Mouse (Mus musculus): ENCODE data around the gene Vcam1. TPM values are rescaled to one million over a fixed set of nuclear protein-coding genes. Genes with fewer than 3 reads are reported as not detected.

The Vcam1 gene
- polyA plus RNA-seq, 2 experiments = 66.7 to 162 TPM

DNA sequence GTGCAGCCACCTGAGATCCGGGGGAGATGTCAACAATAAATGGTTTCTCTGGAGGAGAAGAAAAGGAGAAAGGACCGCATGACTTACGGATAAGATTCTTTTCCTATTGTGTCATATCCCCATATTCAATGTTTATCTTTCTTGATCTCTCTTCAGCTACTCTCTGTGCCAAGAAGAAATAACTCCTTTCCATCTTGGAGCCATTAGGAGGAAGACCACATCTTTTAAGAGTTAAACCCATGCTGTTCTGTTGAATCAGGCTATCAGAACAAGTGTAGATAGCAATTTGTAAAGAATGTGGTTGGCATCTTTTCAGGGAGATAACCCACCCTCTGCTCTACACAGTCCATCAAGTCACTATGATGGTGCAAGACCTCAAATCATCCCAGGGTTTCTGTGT, 8.5 kb downstream of the Vcam1 start:
- WGBS = 91% methylated on average over 3 of the region's 3 CpGs
- no peak for TF ChIP-seq POLR2A (IDR thresholded peaks at IDR 0.05; ENCODE audit: borderline replicate concordance, extremely low read depth, insufficient read depth, insufficient read length)
- Histone ChIP-seq H3K4me3 (replicated peaks; ENCODE audit: low read length) (no peak overlapping the region), H3K9ac (ENCODE audit: low read depth, low read length, severe bottlenecking) (no peak overlapping the region), H3K9me3 (ENCODE audit: control insufficient read depth, low read length) (no peaks in the 10 kb centered on the region), H3K4me1 (ENCODE audit: control insufficient read depth, insufficient read depth, low read length) (peaks cover 6% of the 10 kb centered on the region; the same call in 1 of the 2 replicates), H3K27ac (replicated peaks; ENCODE audit: low read depth, low read length) (no peak overlapping the region), H3K4me2 (replicated peaks; ENCODE audit: low read depth, low read length, severe bottlenecking) (no peak overlapping the region), H3K36me3 (ENCODE audit: control insufficient read depth, insufficient read depth, low read length) (peaks cover 41% of the 10 kb centered on the region), H3K27me3 (ENCODE audit: control insufficient read depth, insufficient read depth, low read length) (no peaks in the 10 kb centered on the region)
- ATAC-seq (ENCODE audit: low FRiP score, low read depth) = no peak
- peak; percentile 25 for DNase-seq (ENCODE audit: low spot score)

DNA sequence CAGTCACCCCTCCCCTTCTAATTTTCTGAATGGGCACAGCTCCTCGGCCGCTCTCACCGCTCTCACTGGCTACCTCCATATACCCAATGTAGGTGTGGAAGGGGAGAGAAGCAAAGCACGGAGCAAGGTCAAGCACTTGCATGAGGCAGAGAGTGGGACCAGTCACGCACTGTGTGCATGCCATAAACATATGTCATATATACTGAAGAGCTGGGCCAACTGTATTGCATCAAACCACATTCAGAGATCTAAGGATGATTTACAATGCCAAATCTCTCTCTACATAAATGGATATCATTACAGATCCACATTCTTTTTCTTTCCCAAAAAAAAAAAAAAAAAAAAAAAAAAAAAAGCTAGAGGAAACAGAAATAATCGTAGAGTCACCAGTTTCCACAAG, 9.1 kb downstream of the Vcam1 start:
- WGBS = 84% methylated on average over 6 of the region's 6 CpGs
- H3K9me3 ChIP-seq (ENCODE audit: control insufficient read depth, low read length) = no peaks in the 10 kb centered on the region
- no peaks in the 10 kb centered on the region for H3K27me3 ChIP-seq (ENCODE audit: control insufficient read depth, insufficient read depth, low read length)
- no peak overlapping the region for H3K27ac ChIP-seq (replicated peaks; ENCODE audit: low read depth, low read length)
- ATAC-seq (ENCODE audit: low FRiP score, low read depth) (no peak), DNase-seq (ENCODE audit: low spot score) (no peak)
- peaks cover 6% of the 10 kb centered on the region; the same call in 1 of the 2 replicates for H3K4me1 ChIP-seq (ENCODE audit: control insufficient read depth, insufficient read depth, low read length)
- peaks cover 47% of the 10 kb centered on the region for H3K36me3 ChIP-seq (ENCODE audit: control insufficient read depth, insufficient read depth, low read length)
- no peak overlapping the region for H3K4me2 ChIP-seq (replicated peaks; ENCODE audit: low read depth, low read length, severe bottlenecking)
- no peak for TF ChIP-seq POLR2A (IDR thresholded peaks at IDR 0.05; ENCODE audit: borderline replicate concordance, extremely low read depth, insufficient read depth, insufficient read length)
- no peak overlapping the region for H3K4me3 ChIP-seq (replicated peaks; ENCODE audit: low read length)
- no peak overlapping the region for H3K9ac ChIP-seq (ENCODE audit: low read depth, low read length, severe bottlenecking)

DNA sequence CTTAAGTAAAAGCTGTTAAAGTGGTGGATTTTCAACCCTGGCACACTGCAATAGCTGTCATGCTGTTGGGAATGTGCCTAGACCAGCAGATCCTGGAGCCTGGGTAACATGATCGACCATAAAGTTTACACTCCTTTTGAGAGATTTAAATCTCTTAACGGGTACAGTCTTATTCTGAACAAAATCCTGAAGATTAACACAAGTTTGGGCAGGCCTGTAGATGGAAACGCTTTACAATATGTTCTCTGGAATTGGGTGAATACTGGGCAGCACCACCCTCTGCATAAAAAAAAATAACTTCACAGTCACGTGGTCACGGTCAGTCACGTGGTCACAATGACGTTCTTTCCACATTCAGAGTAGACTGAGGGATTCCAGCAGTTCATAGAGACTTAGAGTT, 10.3 kb downstream of the Vcam1 start:
- peak; percentile 71 for ATAC-seq (ENCODE audit: low FRiP score, low read depth)
- H3K36me3 ChIP-seq (ENCODE audit: control insufficient read depth, insufficient read depth, low read length) = peaks cover 42% of the 10 kb centered on the region
- peak overlapping the region; percentile 38 for H3K4me2 ChIP-seq (replicated peaks; ENCODE audit: low read depth, low read length, severe bottlenecking)
- peak; percentile 64 for DNase-seq (ENCODE audit: low spot score)
- H3K4me1 ChIP-seq (ENCODE audit: control insufficient read depth, insufficient read depth, low read length) = peaks cover 16% of the 10 kb centered on the region
- no peaks in the 10 kb centered on the region for H3K9me3 ChIP-seq (ENCODE audit: control insufficient read depth, low read length)
- no peaks in the 10 kb centered on the region for H3K27me3 ChIP-seq (ENCODE audit: control insufficient read depth, insufficient read depth, low read length)
- H3K27ac ChIP-seq (replicated peaks; ENCODE audit: low read depth, low read length) = 0 out of 2 replicates have a peak overlapping the region, but pooled peaks have one; percentile 15
- TF ChIP-seq POLR2A (IDR thresholded peaks at IDR 0.05; ENCODE audit: borderline replicate concordance, extremely low read depth, insufficient read depth, insufficient read length) = no peak
- WGBS = 39% methylated on average over 7 of the region's 7 CpGs
- no peak overlapping the region for H3K4me3 ChIP-seq (replicated peaks; ENCODE audit: low read length)
- no peak overlapping the region for H3K9ac ChIP-seq (ENCODE audit: low read depth, low read length, severe bottlenecking)

DNA sequence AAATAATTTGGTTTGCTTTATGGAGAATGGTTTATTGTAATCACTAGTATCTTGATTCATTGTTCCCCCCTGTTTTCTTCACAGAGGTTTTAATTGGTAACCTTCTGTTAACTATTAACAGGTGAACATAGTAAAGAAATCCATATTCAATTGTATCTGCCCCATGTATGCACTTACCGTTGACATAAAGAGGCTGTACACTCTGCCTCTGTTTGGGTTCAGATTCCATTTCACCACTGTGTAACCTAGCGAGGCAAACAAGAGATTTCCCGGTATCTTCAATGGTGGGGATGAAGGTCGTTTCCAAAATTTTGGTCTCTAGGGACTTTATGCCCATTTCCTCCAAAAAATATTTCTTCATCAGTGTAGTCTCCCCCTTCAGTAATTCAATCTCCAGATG, 12.4 kb downstream of the Vcam1 start:
- TF ChIP-seq POLR2A (IDR thresholded peaks at IDR 0.05; ENCODE audit: borderline replicate concordance, extremely low read depth, insufficient read depth, insufficient read length) = no peak
- H3K27me3 ChIP-seq (ENCODE audit: control insufficient read depth, insufficient read depth, low read length) = no peaks in the 10 kb centered on the region
- peaks cover 25% of the 10 kb centered on the region for H3K4me1 ChIP-seq (ENCODE audit: control insufficient read depth, insufficient read depth, low read length)
- no peaks in the 10 kb centered on the region for H3K9me3 ChIP-seq (ENCODE audit: control insufficient read depth, low read length)
- no peak overlapping the region for H3K4me3 ChIP-seq (replicated peaks; ENCODE audit: low read length)
- no peak for ATAC-seq (ENCODE audit: low FRiP score, low read depth)
- no peak overlapping the region for H3K9ac ChIP-seq (ENCODE audit: low read depth, low read length, severe bottlenecking)
- no peak for DNase-seq (ENCODE audit: low spot score)
- H3K27ac ChIP-seq (replicated peaks; ENCODE audit: low read depth, low read length) = no peak overlapping the region
- H3K4me2 ChIP-seq (replicated peaks; ENCODE audit: low read depth, low read length, severe bottlenecking) = no peak overlapping the region
- 89% methylated on average over 4 of the region's 4 CpGs for WGBS
- H3K36me3 ChIP-seq (ENCODE audit: control insufficient read depth, insufficient read depth, low read length) = peaks cover 35% of the 10 kb centered on the region

DNA sequence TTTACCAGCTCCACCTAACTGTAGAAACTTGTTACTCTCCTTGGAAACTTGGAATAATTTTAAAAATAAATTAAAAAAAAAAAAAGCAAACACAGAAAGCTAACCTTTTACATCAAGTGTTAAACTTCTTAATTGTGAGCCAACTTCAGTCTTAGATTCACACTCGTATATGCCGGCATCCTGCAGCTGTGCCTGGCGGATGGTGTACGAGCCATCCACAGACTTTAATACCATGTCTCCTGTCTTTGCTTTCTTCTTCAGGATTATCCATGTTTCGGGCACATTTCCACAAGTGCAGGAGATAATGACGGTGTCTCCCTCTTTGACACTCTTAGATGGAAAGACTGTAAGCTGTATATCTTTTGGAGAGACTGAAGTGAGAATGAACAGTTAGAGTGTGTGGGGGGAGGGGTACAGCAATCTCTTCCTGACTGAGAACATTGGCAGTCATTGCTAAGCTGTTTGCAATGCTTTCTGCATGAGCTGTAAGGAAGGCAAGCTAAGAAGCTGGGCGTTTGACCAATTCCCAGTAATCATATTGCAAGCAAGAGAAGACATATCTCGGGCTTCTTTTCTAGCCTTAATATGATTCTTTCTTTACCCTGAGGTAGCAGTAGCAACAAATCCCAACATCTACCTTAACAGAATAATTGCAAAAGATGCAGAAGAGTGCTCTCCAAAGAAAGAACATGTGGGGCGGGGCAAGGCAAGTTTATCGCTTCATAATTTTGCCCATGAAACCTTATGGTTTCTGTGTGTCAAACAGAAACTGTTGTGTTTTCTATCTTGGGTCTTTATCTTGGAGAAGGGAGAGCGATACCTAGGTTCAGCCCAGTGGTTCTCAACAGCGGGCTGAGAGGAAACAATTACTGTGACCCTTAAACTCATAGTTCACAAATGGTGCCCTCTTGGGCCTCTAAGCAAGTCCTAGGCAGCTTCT, 15.0 kb downstream of the Vcam1 start:
- no peak for TF ChIP-seq POLR2A (IDR thresholded peaks at IDR 0.05; ENCODE audit: borderline replicate concordance, extremely low read depth, insufficient read depth, insufficient read length)
- H3K9me3 ChIP-seq (ENCODE audit: control insufficient read depth, low read length) = no peaks in the 10 kb centered on the region
- H3K4me3 ChIP-seq (replicated peaks; ENCODE audit: low read length) = no peak overlapping the region
- peak overlapping the region; percentile 34 for H3K27ac ChIP-seq (replicated peaks; ENCODE audit: low read depth, low read length)
- ATAC-seq (ENCODE audit: low FRiP score, low read depth) (peak; percentile 46; the same call in 1 of the 2 replicates), DNase-seq (ENCODE audit: low spot score) (peak; percentile 89)
- no peak overlapping the region for H3K9ac ChIP-seq (ENCODE audit: low read depth, low read length, severe bottlenecking)
- H3K4me2 ChIP-seq (replicated peaks; ENCODE audit: low read depth, low read length, severe bottlenecking) = peak overlapping the region; percentile 23; the same call in 1 of the 2 replicates
- WGBS = 35% methylated on average over 12 of the region's 12 CpGs
- peaks cover 24% of the 10 kb centered on the region for H3K4me1 ChIP-seq (ENCODE audit: control insufficient read depth, insufficient read depth, low read length)
- H3K27me3 ChIP-seq (ENCODE audit: control insufficient read depth, insufficient read depth, low read length) = no peaks in the 10 kb centered on the region
- peaks cover 24% of the 10 kb centered on the region for H3K36me3 ChIP-seq (ENCODE audit: control insufficient read depth, insufficient read depth, low read length)

Data from limb, embryonic 14.5 days (tissue).